Mouse (Mus musculus): ENCODE data around the gene Gse1. TPM values are rescaled to one million over a fixed set of nuclear protein-coding genes. Genes with fewer than 3 reads are reported as not detected.

Gse1 gene
- polyA plus RNA-seq, 1 experiment = 52.4 TPM

DNA sequence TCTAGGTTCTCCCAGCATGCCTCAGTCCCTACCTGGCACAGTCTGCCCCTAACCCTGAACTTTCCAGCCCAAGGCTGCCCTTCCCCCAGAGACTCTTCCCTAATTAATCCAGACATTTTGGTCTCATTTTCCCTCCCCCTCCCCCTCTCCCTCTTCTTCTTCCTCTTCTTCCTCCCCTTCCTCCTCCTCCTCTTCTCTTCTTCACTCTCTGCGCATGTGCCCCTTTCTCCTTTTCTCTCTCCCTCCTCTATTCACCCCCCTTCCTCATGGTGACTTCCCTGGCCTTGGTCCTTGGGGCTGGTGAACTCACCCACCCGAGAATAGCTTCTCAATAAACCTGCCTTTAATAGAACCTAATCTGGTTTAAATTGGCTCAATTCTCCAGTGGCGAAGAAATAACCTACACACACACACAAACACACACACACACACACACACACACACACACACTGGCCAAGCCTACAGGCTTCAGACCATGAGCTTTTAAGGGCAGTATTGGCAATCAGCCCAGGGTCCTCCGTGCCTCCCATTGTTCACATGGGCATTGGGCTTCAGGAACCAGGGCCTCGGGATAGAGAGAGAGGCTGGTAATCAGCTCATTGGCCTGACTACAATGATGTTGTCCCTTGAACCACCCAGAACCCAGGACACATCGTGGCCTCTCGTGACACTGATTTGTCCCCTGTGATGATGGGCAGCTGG, 114.7 kb downstream of the Gse1 start:
- peaks cover 3% of the 10 kb centered on the region; the same call in 1 of the 2 replicates for H3K4me1 ChIP-seq (ENCODE audit: control insufficient read depth, insufficient read depth, low read length)
- WGBS = 65% methylated on average over 7 of the region's 7 CpGs
- H3K27ac ChIP-seq (ENCODE audit: insufficient read depth, low read length) = no peak overlapping the region
- H3K27me3 ChIP-seq (ENCODE audit: control insufficient read depth, insufficient read depth, low read length) = no peaks in the 10 kb centered on the region
- no peak for DNase-seq
- TF ChIP-seq CTCF (IDR thresholded peaks at IDR 0.05; ENCODE audit: borderline replicate concordance, insufficient read depth, low read depth, low read length) = no peak
- no peak overlapping the region for H3K4me3 ChIP-seq (replicated peaks; ENCODE audit: insufficient read depth, low read depth, low read length)

- DNase-seq = no peak
- Histone ChIP-seq H3K4me3 (replicated peaks; ENCODE audit: insufficient read depth, low read depth, low read length) (no peak overlapping the region), H3K27me3 (ENCODE audit: control insufficient read depth, insufficient read depth, low read length) (no peaks in the 10 kb centered on the region), H3K4me1 (ENCODE audit: control insufficient read depth, insufficient read depth, low read length) (peaks cover 4% of the 10 kb centered on the region; the same call in 1 of the 2 replicates), H3K27ac (ENCODE audit: insufficient read depth, low read length) (no peak overlapping the region)
- no peak for TF ChIP-seq CTCF (IDR thresholded peaks at IDR 0.05; ENCODE audit: borderline replicate concordance, insufficient read depth, low read depth, low read length)
- TF ChIP-seq POLR2A (IDR thresholded peaks at IDR 0.05; ENCODE audit: borderline replicate concordance, insufficient read depth, low read length) = no peak
- 72% methylated on average over 12 of the region's 12 CpGs for WGBS
Observed at GRCm38 (mm10) chr8:120343582-120343981, 115.3 kb downstream of the Gse1 start.

GRCm38 (mm10) chr8:120344166-120344565, 115.9 kb downstream of the Gse1 start:
- WGBS = 61% methylated on average over 4 of the region's 4 CpGs
- Histone ChIP-seq H3K4me1 (ENCODE audit: control insufficient read depth, insufficient read depth, low read length) (peaks cover 4% of the 10 kb centered on the region; the same call in 1 of the 2 replicates), H3K4me3 (replicated peaks; ENCODE audit: insufficient read depth, low read depth, low read length) (no peak overlapping the region), H3K27ac (ENCODE audit: insufficient read depth, low read length) (no peak overlapping the region), H3K27me3 (ENCODE audit: control insufficient read depth, insufficient read depth, low read length) (no peaks in the 10 kb centered on the region)
- DNase-seq = no peak
- TF ChIP-seq POLR2A (IDR thresholded peaks at IDR 0.05; ENCODE audit: borderline replicate concordance, insufficient read depth, low read length) = no peak
- no peak for TF ChIP-seq CTCF (IDR thresholded peaks at IDR 0.05; ENCODE audit: borderline replicate concordance, insufficient read depth, low read depth, low read length)

GRCm38 (mm10) chr8:120344583-120344982, 116.3 kb downstream of the Gse1 start:
- Histone ChIP-seq H3K4me3 (replicated peaks; ENCODE audit: insufficient read depth, low read depth, low read length) (no peak overlapping the region), H3K27me3 (ENCODE audit: control insufficient read depth, insufficient read depth, low read length) (no peaks in the 10 kb centered on the region), H3K27ac (ENCODE audit: insufficient read depth, low read length) (no peak overlapping the region), H3K4me1 (ENCODE audit: control insufficient read depth, insufficient read depth, low read length) (peaks cover 4% of the 10 kb centered on the region; the same call in 1 of the 2 replicates)
- TF ChIP-seq POLR2A (IDR thresholded peaks at IDR 0.05; ENCODE audit: borderline replicate concordance, insufficient read depth, low read length) (no peak), CTCF (IDR thresholded peaks at IDR 0.05; ENCODE audit: borderline replicate concordance, insufficient read depth, low read depth, low read length) (no peak)
- WGBS = 75% methylated on average over 13 of the region's 13 CpGs
- DNase-seq = no peak

GRCm38 (mm10) chr8:120347734-120348341, 119.6 kb downstream of the Gse1 start:
- no peak overlapping the region for H3K27ac ChIP-seq (ENCODE audit: insufficient read depth, low read length)
- no peaks in the 10 kb centered on the region for H3K27me3 ChIP-seq (ENCODE audit: control insufficient read depth, insufficient read depth, low read length)
- TF ChIP-seq POLR2A (IDR thresholded peaks at IDR 0.05; ENCODE audit: borderline replicate concordance, insufficient read depth, low read length) = no peak
- TF ChIP-seq CTCF (IDR thresholded peaks at IDR 0.05; ENCODE audit: borderline replicate concordance, insufficient read depth, low read depth, low read length) = no peak
- no peak for DNase-seq
- whole genome bisulfite sequencing = 70% methylated on average over 21 of the region's 21 CpGs
- H3K4me1 ChIP-seq (ENCODE audit: control insufficient read depth, insufficient read depth, low read length) = peaks cover 4% of the 10 kb centered on the region; the same call in 1 of the 2 replicates
- no peak overlapping the region for H3K4me3 ChIP-seq (replicated peaks; ENCODE audit: insufficient read depth, low read depth, low read length)

- WGBS = 58% methylated on average over 11 of the region's 11 CpGs
- no peak for DNase-seq
- Histone ChIP-seq H3K4me1 (ENCODE audit: control insufficient read depth, insufficient read depth, low read length) (peaks cover 4% of the 10 kb centered on the region; the same call in 1 of the 2 replicates), H3K4me3 (replicated peaks; ENCODE audit: insufficient read depth, low read depth, low read length) (no peak overlapping the region), H3K27me3 (ENCODE audit: control insufficient read depth, insufficient read depth, low read length) (no peaks in the 10 kb centered on the region), H3K27ac (ENCODE audit: insufficient read depth, low read length) (no peak overlapping the region)
- no peak for TF ChIP-seq CTCF (IDR thresholded peaks at IDR 0.05; ENCODE audit: borderline replicate concordance, insufficient read depth, low read depth, low read length)
- TF ChIP-seq POLR2A (IDR thresholded peaks at IDR 0.05; ENCODE audit: borderline replicate concordance, insufficient read depth, low read length) = no peak
Observed at GRCm38 (mm10) chr8:120348922-120349321, 120.7 kb downstream of the Gse1 start.

DNA sequence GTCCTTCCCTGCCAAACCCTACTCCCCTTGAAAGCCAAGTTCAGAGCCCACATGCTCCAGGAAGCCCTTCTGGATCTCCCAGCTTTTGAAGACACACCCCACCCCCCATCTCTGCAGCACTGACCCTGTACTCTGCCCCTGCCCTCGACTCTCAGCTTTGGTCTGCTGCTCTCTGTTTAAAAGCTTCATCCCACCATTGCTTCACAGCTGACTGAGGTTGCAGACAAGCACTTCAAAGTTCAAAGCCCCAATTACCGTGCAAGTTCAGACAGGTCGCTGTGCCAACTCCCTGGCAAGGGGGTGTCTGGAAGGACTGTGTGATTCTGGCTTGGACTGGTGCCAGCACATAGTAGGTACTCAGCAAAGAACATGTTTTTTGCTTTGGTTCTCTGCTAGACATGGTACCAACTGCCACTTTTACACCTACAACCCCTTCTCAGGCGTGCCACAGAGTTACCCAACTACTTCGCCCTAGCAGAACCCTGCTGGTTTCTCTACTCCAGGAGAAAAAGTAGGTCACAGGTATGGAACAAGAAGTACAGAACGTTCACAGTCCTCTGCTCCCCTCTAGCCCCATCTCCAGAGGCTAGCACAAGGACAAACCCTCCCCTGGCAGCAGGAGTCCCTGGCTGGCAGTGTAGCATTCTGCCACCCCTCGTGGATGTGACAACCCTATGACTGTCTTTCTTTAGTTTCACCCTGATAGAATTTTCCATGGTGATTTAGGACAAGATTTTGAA, 123.2 kb downstream of the Gse1 start:
- H3K4me1 ChIP-seq (ENCODE audit: control insufficient read depth, insufficient read depth, low read length) = peaks cover 4% of the 10 kb centered on the region; the same call in 1 of the 2 replicates
- no peak for TF ChIP-seq POLR2A (IDR thresholded peaks at IDR 0.05; ENCODE audit: borderline replicate concordance, insufficient read depth, low read length)
- no peak for TF ChIP-seq CTCF (IDR thresholded peaks at IDR 0.05; ENCODE audit: borderline replicate concordance, insufficient read depth, low read depth, low read length)
- H3K27me3 ChIP-seq (ENCODE audit: control insufficient read depth, insufficient read depth, low read length) = no peaks in the 10 kb centered on the region
- no peak overlapping the region for H3K4me3 ChIP-seq (replicated peaks; ENCODE audit: insufficient read depth, low read depth, low read length)
- WGBS = 73% methylated on average over 7 of the region's 7 CpGs
- no peak overlapping the region for H3K27ac ChIP-seq (ENCODE audit: insufficient read depth, low read length)
- DNase-seq = no peak

Measured in cerebellum, adult 2 months (tissue).